Mouse (Mus musculus): ENCODE results near the gene Asb12. TPM values are rescaled to one million over a fixed set of nuclear protein-coding genes. Genes with fewer than 3 reads are reported as not detected.
"Not testable (repeated sequence)": the region's sequence is repeated elsewhere in the genome, so short reads cannot be mapped to it uniquely, and the experiment has no call there.

Gene Asb12
- total RNA-seq (2021): not detected
- long read RNA-seq: 0 reads

DNA sequence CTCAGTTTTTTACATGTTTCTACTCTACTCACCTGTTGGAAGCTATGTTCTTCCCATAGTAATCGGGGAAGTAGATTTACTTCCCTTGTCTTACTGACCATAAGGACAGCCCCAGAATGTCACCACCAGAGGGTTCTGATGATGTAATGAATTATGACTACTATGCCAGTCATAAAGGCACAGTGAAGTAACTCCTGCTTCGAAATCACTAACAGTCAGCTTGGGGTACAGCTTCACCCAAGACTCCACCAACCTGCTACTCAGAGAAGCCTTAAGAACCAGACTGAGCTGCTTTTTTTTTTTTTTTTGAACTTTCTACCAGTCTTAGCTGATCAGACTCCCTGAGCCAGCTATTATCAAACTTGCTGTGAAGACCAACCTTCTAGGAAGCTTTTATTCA, at the start of gene Asb12, which contains the start of gene Pfn5:
Asb12 (minus strand) TSS at position 101 of the 400 bp plus-strand sequence.
Pfn5 (plus strand) TSS at position 218 of the 400 bp plus-strand sequence.
- no peak for DNase-seq (ENCODE audit: low spot score in 2 of 2)

DNA sequence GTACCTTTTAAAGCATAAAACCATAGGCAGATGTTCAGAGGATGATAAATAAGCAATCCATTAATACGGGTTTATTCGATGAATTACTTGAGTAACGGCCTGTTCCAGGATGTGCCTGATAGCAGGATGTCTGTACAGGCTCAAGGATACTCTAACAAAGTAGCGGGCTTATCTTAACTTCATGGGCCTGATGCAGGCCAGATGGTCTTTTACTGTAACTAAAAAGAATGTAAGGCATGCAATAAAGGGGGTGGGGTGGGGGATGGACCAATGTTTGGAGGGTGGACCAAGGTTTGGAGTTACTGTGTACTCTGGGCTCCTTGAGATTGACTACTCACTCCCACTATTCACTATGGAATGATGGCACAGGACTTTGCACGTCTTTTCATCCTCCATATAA, 42.8 kb upstream of the Asb12 start:
- DNase-seq (ENCODE audit: low spot score in 2 of 2): no peak

DNA sequence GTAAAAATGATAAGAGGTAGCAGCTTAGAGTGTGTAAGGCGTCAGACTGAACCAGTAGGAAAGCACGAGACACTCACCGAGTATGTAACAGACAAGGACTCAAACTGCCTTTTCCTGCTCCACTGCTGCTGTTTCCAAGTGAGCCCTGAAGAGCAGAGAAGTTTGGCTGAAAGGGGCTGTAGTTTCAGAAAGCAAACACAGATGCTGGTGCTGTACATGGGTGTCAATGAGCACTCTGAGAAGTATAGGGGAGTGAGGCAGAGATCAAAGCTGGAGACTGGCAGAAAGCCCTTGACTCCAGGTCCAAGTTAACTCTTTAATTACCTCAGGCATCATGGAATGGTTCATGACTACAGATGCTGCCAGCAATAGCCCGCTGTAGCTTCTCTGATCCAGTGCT, 3.5 kb downstream of the Asb12 start:
- no peak for DNase-seq (ENCODE audit: low spot score in 2 of 2)

DNA sequence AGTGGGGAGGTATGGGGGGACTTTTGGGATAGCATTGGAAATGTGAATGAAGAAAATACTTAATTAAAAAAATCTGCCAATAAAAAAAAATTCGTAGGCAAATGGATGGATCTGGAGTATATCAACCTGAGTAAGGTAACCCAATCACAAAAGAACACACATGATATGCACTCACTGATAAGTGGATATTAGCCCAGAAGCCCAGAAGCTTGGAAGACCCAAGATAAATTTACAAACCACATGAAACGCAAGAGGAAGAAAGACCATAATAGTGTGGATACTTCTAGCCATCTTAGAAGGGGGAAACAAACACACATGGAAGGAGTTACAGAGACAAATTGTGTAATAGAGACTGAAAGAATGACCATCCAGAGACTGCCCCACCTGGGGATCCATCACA, 22.3 kb downstream of the Asb12 start:
- not testable (repeated sequence) for DNase-seq (ENCODE audit: low spot score in 2 of 2)

DNA sequence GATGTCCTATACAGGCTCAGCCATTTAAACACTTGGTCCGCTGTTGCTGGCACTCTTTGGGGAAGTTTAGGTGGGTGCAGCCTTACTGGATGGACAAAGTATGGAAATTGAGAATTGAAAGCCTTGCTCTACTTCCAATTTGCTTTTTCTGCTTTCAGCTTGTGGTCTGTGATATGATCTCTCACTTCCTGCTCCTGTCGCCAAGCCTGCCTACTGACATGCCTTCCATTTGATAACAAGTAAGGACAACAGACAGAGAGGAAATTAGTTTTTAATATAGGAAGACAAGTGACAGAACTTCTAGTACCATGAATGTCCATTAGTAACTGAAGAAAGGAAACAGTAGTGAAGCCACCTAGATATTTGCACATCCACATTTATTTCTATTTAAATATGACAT, 32.6 kb downstream of the Asb12 start:
- DNase-seq (ENCODE audit: low spot score in 2 of 2): no peak

DNA sequence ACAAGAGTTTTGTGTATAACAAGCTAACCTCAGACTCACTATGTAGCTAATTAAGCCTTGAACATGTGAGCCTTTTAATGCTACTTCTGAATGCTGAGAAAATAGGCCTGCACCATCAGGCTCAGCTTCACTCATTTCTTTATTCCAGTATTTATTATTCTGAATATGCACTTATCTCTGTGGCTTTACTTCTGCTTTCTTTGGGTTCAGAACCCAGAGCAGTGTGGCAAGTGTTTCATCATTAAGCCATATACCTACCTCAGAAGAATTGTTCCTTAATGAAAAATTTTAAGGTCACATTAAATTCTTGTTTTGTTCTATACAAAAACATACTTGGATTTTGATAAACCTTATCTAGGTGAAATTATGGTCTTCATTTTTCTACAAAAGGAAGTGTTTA, 33.9 kb downstream of the Asb12 start:
- DNase-seq (ENCODE audit: low spot score in 2 of 2): no peak

DNA sequence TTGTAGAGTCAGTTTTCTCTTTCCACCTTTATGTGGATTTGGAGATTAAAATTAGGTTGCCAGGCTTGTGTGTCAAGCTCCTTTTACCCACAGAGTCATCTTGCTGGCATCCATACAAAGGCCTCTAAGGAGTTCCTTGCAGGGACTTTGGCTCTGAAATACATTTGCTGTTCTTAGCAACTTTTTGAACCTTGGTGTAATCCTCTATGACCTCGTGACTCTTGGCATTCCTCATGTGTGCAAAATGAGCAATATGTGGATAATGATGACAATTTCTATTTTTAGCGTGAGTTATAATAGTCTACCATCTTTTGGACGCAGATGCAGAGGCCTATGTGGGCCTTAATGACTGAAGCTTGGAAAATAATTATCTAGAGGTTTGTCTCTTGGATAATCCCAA, 100.6 kb downstream of the Asb12 start:
- DNase-seq (ENCODE audit: low spot score in 2 of 2): no peak

DNA sequence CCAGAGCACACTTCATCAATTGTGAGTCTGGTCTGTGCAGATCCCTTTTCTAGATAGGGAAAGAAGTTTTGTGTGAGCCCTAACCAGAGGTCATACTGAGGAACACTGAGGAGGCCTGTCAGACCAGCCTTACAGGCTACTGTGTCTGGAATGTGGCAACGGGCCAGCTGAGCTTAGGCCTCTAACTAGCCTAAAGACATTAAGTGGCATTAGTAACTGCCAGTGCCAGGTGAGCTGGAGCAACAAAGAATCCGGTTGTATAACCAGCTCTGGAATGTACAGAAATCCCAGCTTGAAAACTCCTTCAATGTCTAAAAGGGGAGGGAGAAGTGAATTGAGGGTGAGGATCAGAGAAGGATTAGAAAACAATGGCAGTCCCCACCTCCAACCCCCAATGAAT, 111.9 kb downstream of the Asb12 start:
- DNase-seq (ENCODE audit: low spot score in 2 of 2): no peak

DNA sequence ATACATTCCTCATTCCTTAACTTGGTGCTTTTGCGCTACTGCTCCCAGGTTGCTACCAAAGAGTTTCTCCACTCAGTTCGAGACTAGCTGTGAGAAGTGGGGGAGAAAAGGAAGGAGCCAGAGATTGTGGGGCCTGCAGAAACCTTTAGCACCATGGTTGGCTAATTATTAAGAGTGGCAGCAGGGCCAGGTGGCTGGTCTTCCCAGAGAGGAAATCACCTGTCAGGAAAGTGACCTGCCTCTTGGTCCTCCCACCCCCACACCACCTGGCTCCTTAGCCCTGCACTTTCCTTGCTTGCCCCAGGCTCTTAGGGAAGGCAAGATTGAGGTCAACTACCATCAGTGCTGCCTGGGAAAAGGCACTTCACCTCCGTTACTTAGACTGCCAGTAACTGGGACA, 112.6 kb downstream of the Asb12 start:
- DNase-seq (ENCODE audit: low spot score in 2 of 2): no peak

DNA sequence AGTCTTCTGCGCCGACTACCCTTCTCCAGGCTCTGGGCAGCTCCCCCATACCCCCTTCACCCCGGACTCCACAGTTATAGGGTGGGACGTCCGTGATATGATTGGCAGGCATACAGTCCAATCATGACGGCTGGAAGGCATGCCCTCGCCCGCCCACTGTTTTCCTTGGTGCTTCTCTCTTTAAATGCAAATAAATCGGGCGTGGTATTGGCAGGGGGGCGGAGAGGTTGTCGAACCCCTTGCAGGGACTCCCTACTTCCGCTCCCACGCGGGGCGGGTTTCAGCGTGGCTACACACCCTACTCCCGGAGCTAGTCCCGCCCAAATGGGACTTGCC, 113.0 kb downstream of the Asb12 start, which contains the start of gene Amer1:
Amer1 (minus strand) TSS at position 97 of the 336 bp plus-strand sequence.
- peak; percentile 85 to 88 for DNase-seq (ENCODE audit: low spot score in 2 of 2)

DNA sequence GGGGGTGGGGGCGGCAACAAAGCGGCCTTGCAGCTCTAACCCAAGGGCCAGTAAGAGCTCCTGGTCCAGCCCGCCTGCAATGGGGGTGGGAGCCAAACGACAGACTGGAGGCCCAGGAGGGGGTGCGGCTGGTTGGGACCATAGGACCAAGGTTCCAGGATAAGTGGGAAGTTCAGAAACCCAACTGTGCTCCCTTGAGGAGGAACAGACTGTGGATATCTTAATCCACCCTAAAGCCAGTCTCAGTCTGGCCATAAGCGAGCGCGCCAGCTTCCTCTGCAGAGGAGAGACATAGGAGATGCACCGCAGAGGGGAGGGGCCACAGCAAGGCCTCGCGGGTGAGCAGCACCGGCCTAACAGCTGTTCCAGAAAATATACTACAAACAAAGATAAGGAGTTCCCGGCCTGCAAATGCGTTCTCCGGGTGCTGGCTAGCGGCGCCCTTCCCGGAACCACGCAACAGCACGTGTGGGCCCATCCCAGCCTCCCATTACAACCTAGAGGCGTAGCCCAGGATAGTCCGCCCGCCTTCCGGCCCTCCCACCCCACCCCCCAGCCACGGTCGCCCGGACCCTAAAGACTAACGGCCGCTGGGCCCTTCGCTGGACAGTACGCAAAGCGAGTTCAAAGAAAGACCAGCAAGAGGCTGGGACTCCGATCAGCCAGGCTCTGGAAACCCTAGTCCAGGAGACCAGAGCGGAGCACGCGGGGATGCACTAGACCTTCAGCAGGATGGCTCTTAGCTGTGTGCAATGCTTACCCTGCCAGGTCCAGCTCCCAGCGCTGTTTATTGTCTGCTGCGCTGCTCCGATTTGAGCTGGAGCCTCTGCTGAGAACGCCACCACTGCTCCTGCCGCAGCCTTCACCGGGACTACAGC, 113.7 kb downstream of the Asb12 start:
- peak; percentile 25 to 47 for DNase-seq (ENCODE audit: low spot score in 2 of 2)

DNA sequence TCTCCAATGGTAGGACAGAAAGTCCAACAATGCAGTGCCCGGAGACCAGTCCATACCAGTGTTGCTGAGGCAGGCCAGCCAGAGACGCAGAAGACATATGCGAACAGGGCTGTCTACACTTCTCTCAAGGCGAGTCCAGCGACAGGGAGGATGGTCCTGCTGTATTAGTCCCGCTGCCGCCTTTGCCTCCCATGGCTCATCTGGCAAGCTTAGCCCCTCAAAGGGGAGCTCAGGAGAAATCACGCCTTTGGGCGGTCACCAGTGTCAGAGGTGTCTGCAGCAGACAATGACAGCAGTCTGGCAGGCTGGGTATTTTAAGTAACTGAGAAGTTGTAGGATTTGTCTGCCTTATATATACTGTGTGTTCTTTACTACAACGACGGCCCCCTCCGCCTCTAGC, 114.4 kb downstream of the Asb12 start:
- no peak for DNase-seq (ENCODE audit: low spot score in 2 of 2)

DNA sequence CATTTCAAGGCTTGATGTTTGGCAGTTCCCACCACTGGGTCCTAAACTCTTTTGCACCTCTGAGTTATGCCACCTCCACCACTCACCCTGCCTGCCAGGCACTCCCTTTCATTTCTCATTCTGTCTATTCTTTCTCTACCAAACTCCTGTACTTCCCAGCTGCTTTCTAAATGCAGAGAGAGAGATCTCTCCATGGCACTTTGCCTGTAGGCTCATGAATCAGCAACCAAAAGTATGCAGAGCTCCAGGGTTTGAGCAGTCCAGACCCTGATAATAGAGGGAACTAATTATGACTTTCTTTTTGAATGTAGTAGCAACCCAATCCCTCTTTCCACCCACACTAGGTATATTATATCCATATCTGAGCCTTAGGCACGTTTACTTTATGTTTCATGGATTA, 115.5 kb downstream of the Asb12 start:
- DNase-seq (ENCODE audit: low spot score in 2 of 2): no peak

DNA sequence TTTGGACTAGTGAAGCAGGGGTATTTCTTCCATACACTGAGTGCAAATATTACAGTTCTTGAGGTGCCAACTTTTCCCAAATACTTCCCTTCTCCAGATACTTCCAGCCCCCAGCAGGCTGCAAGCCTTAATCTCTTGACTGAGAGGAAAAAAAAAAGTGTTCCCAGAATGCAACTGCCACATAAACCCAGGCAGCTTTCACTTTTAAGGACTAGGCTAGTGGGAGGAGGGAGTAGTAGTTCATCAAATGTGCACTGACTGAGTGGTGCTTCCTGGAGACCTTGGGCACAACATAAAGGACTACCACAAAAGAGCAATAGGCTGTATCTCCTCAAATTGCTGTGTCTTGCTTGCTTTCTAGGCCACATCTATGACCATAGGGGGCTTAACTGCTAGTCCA, 116.5 kb downstream of the Asb12 start:
- DNase-seq (ENCODE audit: low spot score in 2 of 2): no peak

DNA sequence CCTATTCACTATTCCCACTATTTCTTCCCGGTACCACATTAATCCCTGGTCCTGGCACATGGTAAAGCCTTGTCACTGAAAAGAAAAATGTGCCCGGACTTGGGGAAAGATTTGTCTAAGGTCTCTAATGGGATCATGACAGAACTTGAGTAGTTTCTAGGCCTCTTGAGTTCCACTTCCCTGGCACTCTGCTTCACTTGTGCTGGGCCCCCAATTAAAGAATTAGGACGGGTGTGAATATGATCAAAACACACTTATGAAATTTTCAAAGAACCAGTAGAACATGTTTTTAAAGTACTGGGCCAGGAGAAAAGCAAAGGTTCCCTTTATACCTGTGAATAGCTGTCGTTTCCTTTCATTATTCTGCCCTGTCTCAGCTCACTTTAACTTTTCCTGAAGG, 119.3 kb downstream of the Asb12 start:
- DNase-seq (ENCODE audit: low spot score in 2 of 2): no peak

DNA sequence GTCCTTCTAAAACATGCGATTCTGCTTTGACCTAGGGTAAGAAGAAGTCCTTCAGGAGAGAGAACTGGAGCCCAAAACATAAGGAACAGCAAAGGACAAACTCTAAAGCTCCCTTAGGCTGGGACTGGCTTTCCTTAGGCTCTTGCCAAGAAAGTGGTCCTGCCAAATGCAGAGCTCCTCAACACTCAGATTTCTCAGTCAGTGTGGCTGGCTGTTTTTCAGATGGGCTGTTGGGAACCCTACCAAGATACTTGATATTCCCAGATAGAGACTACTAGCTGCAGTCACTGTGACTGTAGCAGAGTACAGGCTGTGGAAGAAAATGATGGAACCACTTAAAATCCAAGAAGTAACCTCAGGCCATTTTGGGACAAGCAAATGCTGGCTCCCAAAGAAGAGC, 120.6 kb downstream of the Asb12 start:
- DNase-seq (ENCODE audit: low spot score in 2 of 2): peak in 1 of 2 experiments; percentile 19

Other genes starting within 250 kb of the Asb12 start
- 10 to 100 TPM; 15.7 to 16.1 TPM for gene Amer1, start 113.1 kb downstream of the Asb12 start, total RNA-seq (2021)
- gene Pfn5, start 117 bp upstream of the Asb12 start, total RNA-seq (2021): not detected
- 10 to 100 TPM; 24.3 to 24.7 TPM for gene Zc4h2, start 100.5 kb upstream of the Asb12 start, total RNA-seq (2021)
- 10 to 100 TPM; 24.4 to 24.5 TPM for gene Zc3h12b, start 153.7 kb upstream of the Asb12 start, total RNA-seq (2021)

All from layer of hippocampus, postnatal 10 days (tissue).